Comparison of ENCODE assay signal across 8 mouse cellular contexts in genomic region chr17:47768707-47769276, GRCm38 (mm10). TPM values are rescaled to one million over a fixed set of nuclear protein-coding genes. Genes with fewer than 3 reads are reported as not detected.
DNase-seq lines count a peak whose midpoint lies in the region; TF ChIP-seq lines count a peak whose summit lies in the region.

No protein-coding gene starts in this region.

- TF ChIP-seq CTCF in left cerebral cortex, adult 2 months (IDR thresholded peaks at IDR 0.05) = peak; percentile 31

- intact Hi-C loops in left cerebral cortex, adult 2 months (cut with DNase I) = no loop called here

- H3K4me3 ChIP-seq in left cerebral cortex, adult 2 months = no peak overlapping the region
- peak overlapping the region; percentile 26; the same call in 1 of the 2 replicates for H3K4me3 ChIP-seq in brown adipose tissue, adult 24 weeks (ENCODE audit: insufficient read depth, low read depth, low read length)
- H3K4me3 ChIP-seq in megakaryocyte, embryonic 14.5 days (replicated peaks) = peak overlapping the region; percentile 67

- H3K9me3 ChIP-seq in megakaryocyte, embryonic 14.5 days = peaks cover 31% of the 10 kb centered on the region

- DNase-seq in left cerebral cortex, adult 2 months (ENCODE audit: extremely low spot score in 1 of 2, low spot score in 2 of 2) = no peak
- DNase-seq in left cerebral cortex, adult 11 months (ENCODE audit: low spot score) = no peak
- peak; percentile 67 for DNase-seq in heart, postnatal 4 days
- no peak for DNase-seq in cerebellum, adult 8-10 months
- DNase-seq in testis, postnatal 14 days (ENCODE audit: low spot score) = no peak
- no peak for DNase-seq in urinary bladder, postnatal 10 days (ENCODE audit: low spot score)

- peaks cover 28% of the 10 kb centered on the region for H3K4me1 ChIP-seq in brown adipose tissue, adult 24 weeks (ENCODE audit: control insufficient read depth, insufficient read depth, insufficient read length, low read length)
- H3K4me1 ChIP-seq in megakaryocyte, embryonic 14.5 days = peaks cover 22% of the 10 kb centered on the region

- H3K27ac ChIP-seq in left cerebral cortex, adult 2 months = peak overlapping the region; percentile 45; the same call in 1 of the 2 replicates
- peak overlapping the region; percentile 78 for H3K27ac ChIP-seq in brown adipose tissue, adult 24 weeks (replicated peaks; ENCODE audit: low read depth, low read length)

- peaks cover 70% of the 10 kb centered on the region for H3K27me3 ChIP-seq in megakaryocyte, embryonic 14.5 days (replicated peaks)

- H3K36me3 ChIP-seq in megakaryocyte, embryonic 14.5 days (replicated peaks; ENCODE audit: low read length) = peaks cover 3% of the 10 kb centered on the region

RNA-seq across cellular contexts. Expression of gene Tfeb, which starts 32.0 kb away (rescaled TPM):
- total RNA-seq in left cerebral cortex, adult 2 months (2021) = 10 to 100 TPM; 10.0 to 10.6 TPM
- 8.7 and 14.8 TPM in 2 replicates for polyA plus RNA-seq in brown adipose tissue, adult 24 weeks (2012; ENCODE audit: insufficient read depth, insufficient read length, missing spikeins)
- 10 to 100 TPM; 50.3 to 53.1 TPM for total RNA-seq in heart, postnatal 4 days (2021)
- polyA plus RNA-seq in megakaryocyte, embryonic 14.5 days (2012; ENCODE audit: insufficient read depth, low replicate concordance) = 20.9 and 34.8 TPM in 2 replicates

RNA-seq across cellular contexts. Expression of gene Pgc, which starts 42.1 kb away (rescaled TPM):
- total RNA-seq in left cerebral cortex, adult 2 months (2021) = not detected
- not detected in 2 replicates for polyA plus RNA-seq in brown adipose tissue, adult 24 weeks (2012; ENCODE audit: insufficient read depth, insufficient read length, missing spikeins)
- not detected for total RNA-seq in heart, postnatal 4 days (2021)
- polyA plus RNA-seq in megakaryocyte, embryonic 14.5 days (2012; ENCODE audit: insufficient read depth, low replicate concordance) = not detected in 2 replicates

Comparison
In these comparisons a context has a peak if more than half of its experiments do, and no peak if none do; other contexts are left out.
1. RNA of gene Tfeb, which starts 32.0 kb away (total RNA-seq): 50.3 to 53.1 TPM in heart, postnatal 4 days; 10.0 to 10.6 TPM in left cerebral cortex, adult 2 months; every median in the first group is over 4 times any median in the second.